Mouse (Mus musculus) heart, embryonic 15.5 days (tissue): ENCODE results near the gene Lrrc29. TPM values are rescaled to one million over a fixed set of nuclear protein-coding genes. Genes with fewer than 3 reads are reported as not detected.
"Not testable (repeated sequence)": the region's sequence is repeated elsewhere in the genome, so short reads cannot be mapped to it uniquely, and the experiment has no call there.

Experiments used
- ATAC-seq: fragments of 200-750 bp; cut with Nextera tagmentation; replicated peaks from 2 replicates; pipeline ENCODE4 v1.8.0; 2017; ENCODE audit warnings: low read depth, moderate TSS enrichment; ENCODE audit not compliant: insufficient number of reproducible peaks, insufficient read depth, low FRiP score
- H3K27ac ChIP-seq: fragments of 300-500 bp; sonication (generic); 2 replicates; pipeline ENCODE4 v1.5.1; 2015; ENCODE audit warnings: mild to moderate bottlenecking, inconsistent platforms
- H3K27me3 ChIP-seq: fragments of 300-500 bp; sonication (generic); 2 replicates; pipeline ENCODE4 v1.6.1; 2015; ENCODE audit warnings: inconsistent platforms
- H3K36me3 ChIP-seq: fragments of 300-500 bp; sonication (generic); 2 replicates; pipeline ENCODE4 v1.6.1; 2015; ENCODE audit warnings: mild to moderate bottlenecking, inconsistent platforms
- H3K4me1 ChIP-seq: fragments of 300-500 bp; sonication (generic); replicated peaks from 2 replicates; pipeline ENCODE4 v1.6.1; 2015; ENCODE audit warnings: inconsistent platforms
- H3K4me2 ChIP-seq: fragments of 300-500 bp; sonication (generic); 2 replicates; pipeline ENCODE4 v1.6.1; 2015; ENCODE audit warnings: inconsistent platforms, mild to moderate bottlenecking, moderate library complexity
- H3K4me3 ChIP-seq: fragments of 300-500 bp; sonication (generic); 2 replicates; pipeline ENCODE4 v1.5.1; 2015; ENCODE audit warnings: mild to moderate bottlenecking, inconsistent platforms
- H3K9ac ChIP-seq: fragments of 300-500 bp; sonication (generic); 2 replicates; pipeline ENCODE4 v1.6.1; 2015; ENCODE audit warnings: mild to moderate bottlenecking, inconsistent platforms
- H3K9me3 ChIP-seq: fragments of 300-500 bp; sonication (generic); replicated peaks from 2 replicates; pipeline ENCODE4 v1.6.1; 2016; ENCODE audit warnings: inconsistent platforms
- WGBS: fragments of 180-500 bp; shearing (Covaris S2); methylation state at CpG from one replicate; pipeline ENCODE4 v1.1.7; 2015; ENCODE audit warnings: mixed read lengths; 5-methylcytosine and 5-hydroxymethylcytosine counted together
- polyA plus RNA-seq: library from polyadenylated mRNA; unstranded; fragments of >200 nt; fragmentation: Nextera tagmentation; extraction: Ambion mirVana; gene quantifications from 2 replicates; pipeline ENCODE4 v1.2.1, GENCODE M21; 2015

Lrrc29 gene
- polyA plus RNA-seq, 1 experiment from 2014 or later: 0.62 TPM

- Histone ChIP-seq H3K4me1 (peaks cover 29% of the 10 kb centered on the region), H3K4me2 (peak overlapping the region; percentile 49), H3K9me3 (no peaks in the 10 kb centered on the region), H3K9ac (0 out of 2 replicates have a peak overlapping the region, but pooled peaks have one; percentile 7), H3K27ac (peak overlapping the region; percentile 83; the same call in 1 of the 2 replicates), H3K27me3 (peaks cover 6% of the 10 kb centered on the region), H3K4me3 (peak overlapping the region; percentile 36), H3K36me3 (peaks cover 6% of the 10 kb centered on the region)
- 57% methylated on average over 11 of the region's 11 CpGs for WGBS
- ATAC-seq: no peak
Measured at GRCm38 (mm10) chr8:105295256-105295655, 30.8 kb downstream of the Lrrc29 start.

- 57% methylated on average over 9 of the region's 9 CpGs for WGBS
- no peak for ATAC-seq
- no peak overlapping the region for H3K27ac ChIP-seq
Measured at GRCm38 (mm10) chr8:105294776-105295175, 31.3 kb downstream of the Lrrc29 start.

GRCm38 (mm10) chr8:105293405-105293804 lies 32.7 kb downstream of the Lrrc29 start:
- no peaks in the 10 kb centered on the region for H3K36me3 ChIP-seq
- WGBS: 60% methylated on average over 19 of the region's 19 CpGs
- no peak overlapping the region for H3K27ac ChIP-seq
- H3K4me1 ChIP-seq: peaks cover 38% of the 10 kb centered on the region
- no peak for ATAC-seq
- H3K27me3 ChIP-seq: peaks cover 10% of the 10 kb centered on the region
- H3K9me3 ChIP-seq: no peaks in the 10 kb centered on the region
- H3K9ac ChIP-seq: no peak overlapping the region
- H3K4me2 ChIP-seq: no peak overlapping the region
- no peak overlapping the region for H3K4me3 ChIP-seq

More at GRCm38 (mm10) chr8:105294776-105295175, 31.3 kb downstream of the Lrrc29 start:
- H3K9ac ChIP-seq: no peak overlapping the region
- H3K4me3 ChIP-seq: peak overlapping the region; percentile 36
- peaks cover 34% of the 10 kb centered on the region for H3K4me1 ChIP-seq
- peaks cover 10% of the 10 kb centered on the region for H3K27me3 ChIP-seq
- H3K9me3 ChIP-seq: no peaks in the 10 kb centered on the region
- H3K4me2 ChIP-seq: peak overlapping the region; percentile 49
- peaks cover 1% of the 10 kb centered on the region for H3K36me3 ChIP-seq

GRCm38 (mm10) chr8:105292471-105292870 lies 33.6 kb downstream of the Lrrc29 start:
- H3K36me3 ChIP-seq: no peaks in the 10 kb centered on the region
- no peak overlapping the region for H3K4me3 ChIP-seq
- no peak overlapping the region for H3K27ac ChIP-seq
- no peak for ATAC-seq
- peaks cover 10% of the 10 kb centered on the region for H3K27me3 ChIP-seq
- H3K9me3 ChIP-seq: no peaks in the 10 kb centered on the region
- 78% methylated on average over 7 of the region's 7 CpGs for WGBS
- H3K4me1 ChIP-seq: peaks cover 33% of the 10 kb centered on the region
- no peak overlapping the region for H3K9ac ChIP-seq
- no peak overlapping the region for H3K4me2 ChIP-seq

GRCm38 (mm10) chr8:105291802-105292201 lies 34.3 kb downstream of the Lrrc29 start:
- not testable (repeated sequence) for H3K36me3 ChIP-seq, H3K4me3 ChIP-seq, H3K4me2 ChIP-seq, H3K27ac ChIP-seq, H3K9me3 ChIP-seq, H3K27me3 ChIP-seq, ATAC-seq, H3K9ac ChIP-seq
- 62% methylated on average over 3 of the region's 3 CpGs for WGBS
- peaks cover 27% of the 10 kb centered on the region for H3K4me1 ChIP-seq

GRCm38 (mm10) chr8:105291364-105291763 lies 34.7 kb downstream of the Lrrc29 start:
- not testable (repeated sequence) for H3K9me3 ChIP-seq, H3K27me3 ChIP-seq, ATAC-seq, H3K4me2 ChIP-seq, H3K4me3 ChIP-seq, H3K27ac ChIP-seq, H3K36me3 ChIP-seq, H3K9ac ChIP-seq
- 72% methylated on average over 8 of the region's 8 CpGs for WGBS
- H3K4me1 ChIP-seq: peaks cover 23% of the 10 kb centered on the region

- Histone ChIP-seq H3K36me3 (no peaks in the 10 kb centered on the region), H3K27ac (no peak overlapping the region), H3K9me3 (no peaks in the 10 kb centered on the region), H3K4me2 (peak overlapping the region; percentile 91), H3K4me1 (peaks cover 23% of the 10 kb centered on the region), H3K27me3 (peaks cover 10% of the 10 kb centered on the region), H3K4me3 (no peak overlapping the region; the same call in 1 of the 2 replicates), H3K9ac (no peak overlapping the region)
- WGBS: 9% methylated on average over 31 of the region's 31 CpGs
- ATAC-seq: no peak
Measured at GRCm38 (mm10) chr8:105290554-105291314, 35.3 kb downstream of the Lrrc29 start.

GRCm38 (mm10) chr8:105289805-105290460 lies 36.1 kb downstream of the Lrrc29 start, which contains the start of gene 4931428F04Rik:
4931428F04Rik (minus strand) TSS chr8:105289864.
- Histone ChIP-seq H3K36me3 (no peaks in the 10 kb centered on the region), H3K4me3 (peak within 1 kb of the TSS; percentile 62), H3K27ac (peak within 1 kb of the TSS; percentile 64), H3K9me3 (no peaks in the 10 kb centered on the region), H3K4me1 (peaks cover 23% of the 10 kb centered on the region), H3K27me3 (peaks cover 10% of the 10 kb centered on the region), H3K9ac (peak within 1 kb of the TSS; percentile 57), H3K4me2 (peak within 1 kb of the TSS; percentile 91)
- 1% methylated on average over 43 of the region's 43 CpGs for WGBS
- peak; percentile 11; the same call in 1 of the 2 replicates for ATAC-seq

- H3K4me1 ChIP-seq: peaks cover 23% of the 10 kb centered on the region
- peak overlapping the region; percentile 64 for H3K27ac ChIP-seq
- ATAC-seq: peak; percentile 88
- under 1% methylated on average over 53 of the region's 53 CpGs for WGBS
- H3K27me3 ChIP-seq: peaks cover 10% of the 10 kb centered on the region
- H3K4me3 ChIP-seq: peak overlapping the region; percentile 62
- peak overlapping the region; percentile 57 for H3K9ac ChIP-seq
- H3K4me2 ChIP-seq: peak overlapping the region; percentile 91
- H3K9me3 ChIP-seq: no peaks in the 10 kb centered on the region
- no peaks in the 10 kb centered on the region for H3K36me3 ChIP-seq
Measured at GRCm38 (mm10) chr8:105288958-105289732, 36.9 kb downstream of the Lrrc29 start.

- peaks cover 10% of the 10 kb centered on the region for H3K27me3 ChIP-seq
- H3K9me3 ChIP-seq: no peaks in the 10 kb centered on the region
- H3K4me1 ChIP-seq: peaks cover 25% of the 10 kb centered on the region
- no peaks in the 10 kb centered on the region for H3K36me3 ChIP-seq
- H3K4me2 ChIP-seq: no peak overlapping the region
- H3K4me3 ChIP-seq: no peak overlapping the region
- no peak overlapping the region for H3K27ac ChIP-seq
- H3K9ac ChIP-seq: no peak overlapping the region
- WGBS: 82% methylated on average over 5 of the region's 5 CpGs
- ATAC-seq: no peak
Measured at GRCm38 (mm10) chr8:105288231-105288630, 37.8 kb downstream of the Lrrc29 start.

- H3K4me3 ChIP-seq: no peak overlapping the region
- 84% methylated on average over 4 of the region's 4 CpGs for WGBS
Measured at GRCm38 (mm10) chr8:105286907-105287306, 39.2 kb downstream of the Lrrc29 start.

More at GRCm38 (mm10) chr8:105286907-105287306, 39.2 kb downstream of the Lrrc29 start:
- H3K27ac ChIP-seq: no peak overlapping the region
- no peak overlapping the region for H3K4me2 ChIP-seq
- H3K4me1 ChIP-seq: peaks cover 30% of the 10 kb centered on the region
- H3K9ac ChIP-seq: no peak overlapping the region
- H3K36me3 ChIP-seq: no peaks in the 10 kb centered on the region
- no peak for ATAC-seq
- H3K9me3 ChIP-seq: no peaks in the 10 kb centered on the region
- H3K27me3 ChIP-seq: peaks cover 10% of the 10 kb centered on the region
